Mouse (Mus musculus): Measurements from ENCODE around the gene Gm20721. TPM values are rescaled to one million over a fixed set of nuclear protein-coding genes. Genes with fewer than 3 reads are reported as not detected.
"Not testable (repeated sequence)": the region's sequence is repeated elsewhere in the genome, so short reads cannot be mapped to it uniquely, and the experiment has no call there.

Gm20721 gene
- polyA plus RNA-seq (2014; fragmentation: Nextera tagmentation; extraction: Ambion mirVana) = 5.9 and 6.3 TPM in 2 replicates

DNA sequence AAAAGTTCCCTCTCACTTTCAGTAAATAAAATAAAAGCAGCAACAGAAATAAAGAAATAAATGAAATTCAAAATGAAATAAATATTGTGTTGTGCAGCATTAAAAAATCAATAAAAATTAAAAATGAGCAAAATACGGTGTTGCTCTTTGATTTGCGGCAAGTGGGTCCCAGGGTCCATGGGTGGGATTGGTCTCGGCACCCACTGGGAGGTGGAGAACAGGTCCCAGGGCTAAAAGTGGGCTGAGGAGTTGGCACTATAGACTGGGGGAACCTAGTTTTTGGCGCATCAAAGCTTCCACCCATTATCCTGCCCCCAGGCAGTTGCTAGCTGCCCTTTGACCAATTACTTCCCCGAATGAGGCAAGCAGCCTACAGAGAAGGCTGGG, at the start of gene Gm20721:
Gene Gm20721 (minus strand): TSS at position 101 of the 387 bp plus-strand sequence.
- no peak for DNase-seq (ENCODE audit: low spot score)
- no peaks in the 10 kb centered on the region for H3K9me3 ChIP-seq (replicated peaks; ENCODE audit: control insufficient read depth, low read length)
- no peak within 1 kb of the TSS for H3K4me3 ChIP-seq (ENCODE audit: low read depth, low read length)
- no peak for ATAC-seq
- peaks cover 37% of the 10 kb centered on the region for H3K36me3 ChIP-seq (ENCODE audit: control insufficient read depth, insufficient read depth, low read length)
- 95% methylated on average over 5 of the region's 5 CpGs for WGBS
- H3K27ac ChIP-seq (ENCODE audit: low read depth, low read length) = no peak within 1 kb of the TSS
- H3K27me3 ChIP-seq (replicated peaks; ENCODE audit: control insufficient read depth, insufficient read depth, low read length) = no peaks in the 10 kb centered on the region
- no peak within 1 kb of the TSS for H3K4me2 ChIP-seq (ENCODE audit: low read length)
- peaks cover 25% of the 10 kb centered on the region for H3K4me1 ChIP-seq (ENCODE audit: control insufficient read depth, insufficient read depth, low read length)
- no peak within 1 kb of the TSS for H3K9ac ChIP-seq (ENCODE audit: low read length)

DNA sequence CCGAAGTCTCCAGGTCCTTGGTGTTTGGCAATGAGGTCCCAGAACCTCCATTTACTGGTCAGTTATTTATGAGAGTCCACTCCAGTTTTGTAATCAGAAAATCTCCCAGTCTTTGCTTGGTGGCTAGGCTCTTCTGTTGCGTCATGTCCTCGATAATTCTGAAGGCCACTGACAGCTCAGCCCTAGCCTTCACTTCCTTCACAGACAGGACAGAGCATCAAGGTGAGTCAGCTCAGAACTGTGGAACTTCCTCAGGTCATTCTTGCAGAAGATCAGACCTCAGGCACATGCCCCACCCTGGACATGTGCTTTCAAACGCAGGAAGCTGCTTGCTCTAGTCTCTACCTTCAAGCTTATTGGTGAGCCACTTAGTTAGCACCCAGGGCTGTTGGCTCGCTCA, 46.9 kb upstream of the Gm20721 start:
- DNase-seq (ENCODE audit: low spot score) = no peak
- Histone ChIP-seq H3K4me3 (ENCODE audit: low read depth, low read length) (no peak overlapping the region), H3K27ac (ENCODE audit: low read depth, low read length) (no peak overlapping the region), H3K9me3 (replicated peaks; ENCODE audit: control insufficient read depth, low read length) (no peaks in the 10 kb centered on the region), H3K27me3 (replicated peaks; ENCODE audit: control insufficient read depth, insufficient read depth, low read length) (no peaks in the 10 kb centered on the region), H3K4me2 (ENCODE audit: low read length) (no peak overlapping the region), H3K9ac (ENCODE audit: low read length) (no peak overlapping the region), H3K36me3 (ENCODE audit: control insufficient read depth, insufficient read depth, low read length) (no peaks in the 10 kb centered on the region), H3K4me1 (ENCODE audit: control insufficient read depth, insufficient read depth, low read length) (no peaks in the 10 kb centered on the region)
- no peak for ATAC-seq
- WGBS = 85% methylated on average over 5 of the region's 5 CpGs

DNA sequence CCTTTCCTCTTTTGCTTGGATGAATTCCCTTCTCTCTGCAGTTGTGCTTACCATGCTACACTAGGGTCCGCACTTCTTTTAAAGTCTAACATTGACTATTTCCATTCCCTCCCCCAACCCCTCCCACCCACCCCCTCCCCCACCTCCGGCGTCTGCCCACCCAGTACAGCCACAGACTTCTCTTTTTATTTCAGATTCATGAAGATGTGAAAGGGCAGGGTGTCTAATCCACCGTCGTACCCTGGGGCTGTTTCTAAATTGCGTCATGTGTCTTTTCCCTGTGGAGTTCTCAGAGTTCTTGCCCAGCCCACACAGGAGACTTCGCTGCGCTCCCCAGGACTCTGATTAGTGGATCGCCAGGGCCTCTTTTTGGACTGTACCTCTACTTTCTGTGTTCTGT, 46.0 kb upstream of the Gm20721 start:
- H3K36me3 ChIP-seq (ENCODE audit: control insufficient read depth, insufficient read depth, low read length) = no peaks in the 10 kb centered on the region
- H3K4me3 ChIP-seq (ENCODE audit: low read depth, low read length) = no peak overlapping the region
- WGBS = 57% methylated on average over 9 of the region's 9 CpGs
- H3K4me2 ChIP-seq (ENCODE audit: low read length) = no peak overlapping the region
- H3K4me1 ChIP-seq (ENCODE audit: control insufficient read depth, insufficient read depth, low read length) = no peaks in the 10 kb centered on the region
- H3K27ac ChIP-seq (ENCODE audit: low read depth, low read length) = no peak overlapping the region
- H3K9ac ChIP-seq (ENCODE audit: low read length) = no peak overlapping the region
- no peaks in the 10 kb centered on the region for H3K9me3 ChIP-seq (replicated peaks; ENCODE audit: control insufficient read depth, low read length)
- no peak for ATAC-seq
- no peak for DNase-seq (ENCODE audit: low spot score)
- H3K27me3 ChIP-seq (replicated peaks; ENCODE audit: control insufficient read depth, insufficient read depth, low read length) = no peaks in the 10 kb centered on the region

DNA sequence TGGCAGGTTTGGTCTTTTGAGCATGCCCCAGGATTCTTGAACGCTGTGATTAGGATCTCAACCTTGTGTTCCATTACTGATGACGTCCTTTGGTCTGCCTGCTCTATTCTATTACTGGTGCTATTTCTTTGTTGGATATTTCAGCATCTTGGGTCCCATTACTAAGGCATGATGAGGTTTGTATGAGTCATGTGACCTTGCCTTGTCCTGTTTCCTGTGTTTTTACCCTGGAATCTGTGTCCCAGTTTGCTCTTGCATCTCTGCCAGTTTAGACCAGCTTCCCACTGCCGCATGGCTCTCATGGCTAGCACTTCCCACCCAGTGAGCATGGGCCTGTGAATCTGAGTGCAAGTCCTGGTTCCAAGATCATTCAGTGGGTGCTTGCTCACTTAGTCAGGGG, 45.4 kb upstream of the Gm20721 start:
- Histone ChIP-seq H3K27me3 (replicated peaks; ENCODE audit: control insufficient read depth, insufficient read depth, low read length) (no peaks in the 10 kb centered on the region), H3K27ac (ENCODE audit: low read depth, low read length) (no peak overlapping the region), H3K9ac (ENCODE audit: low read length) (no peak overlapping the region), H3K9me3 (replicated peaks; ENCODE audit: control insufficient read depth, low read length) (no peaks in the 10 kb centered on the region), H3K4me2 (ENCODE audit: low read length) (no peak overlapping the region), H3K36me3 (ENCODE audit: control insufficient read depth, insufficient read depth, low read length) (no peaks in the 10 kb centered on the region), H3K4me3 (ENCODE audit: low read depth, low read length) (no peak overlapping the region), H3K4me1 (ENCODE audit: control insufficient read depth, insufficient read depth, low read length) (no peaks in the 10 kb centered on the region)
- 92% methylated on average over 3 of the region's 3 CpGs for WGBS
- no peak for ATAC-seq
- no peak for DNase-seq (ENCODE audit: low spot score)

DNA sequence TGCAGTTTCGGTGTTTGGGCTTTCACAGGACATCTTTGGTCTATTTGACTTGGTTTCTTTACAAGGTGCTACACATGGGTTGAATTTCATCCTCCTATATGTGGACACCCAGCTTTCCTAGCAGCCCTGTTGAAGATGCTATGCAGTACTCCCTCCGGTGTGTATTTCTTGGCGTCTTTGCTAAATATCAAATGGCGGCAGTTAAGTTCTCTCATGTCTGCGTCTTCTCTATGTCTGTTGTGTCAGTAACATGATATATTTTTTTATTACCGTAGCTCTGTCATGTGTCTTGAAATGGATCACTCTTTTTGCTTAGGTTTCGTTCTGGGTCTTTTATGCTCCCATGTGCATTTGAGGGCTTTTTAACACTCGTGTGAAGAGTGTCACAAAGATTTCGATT, 34.5 kb upstream of the Gm20721 start:
- no peak overlapping the region for H3K9ac ChIP-seq (ENCODE audit: low read length)
- H3K27me3 ChIP-seq (replicated peaks; ENCODE audit: control insufficient read depth, insufficient read depth, low read length) = no peaks in the 10 kb centered on the region
- H3K27ac ChIP-seq (ENCODE audit: low read depth, low read length) = no peak overlapping the region
- WGBS = 94% methylated on average over 9 of the region's 9 CpGs
- DNase-seq (ENCODE audit: low spot score) (no peak), ATAC-seq (no peak)
- no peaks in the 10 kb centered on the region for H3K9me3 ChIP-seq (replicated peaks; ENCODE audit: control insufficient read depth, low read length)
- no peak overlapping the region for H3K4me2 ChIP-seq (ENCODE audit: low read length)
- no peaks in the 10 kb centered on the region for H3K4me1 ChIP-seq (ENCODE audit: control insufficient read depth, insufficient read depth, low read length)
- H3K4me3 ChIP-seq (ENCODE audit: low read depth, low read length) = no peak overlapping the region
- H3K36me3 ChIP-seq (ENCODE audit: control insufficient read depth, insufficient read depth, low read length) = no peaks in the 10 kb centered on the region

DNA sequence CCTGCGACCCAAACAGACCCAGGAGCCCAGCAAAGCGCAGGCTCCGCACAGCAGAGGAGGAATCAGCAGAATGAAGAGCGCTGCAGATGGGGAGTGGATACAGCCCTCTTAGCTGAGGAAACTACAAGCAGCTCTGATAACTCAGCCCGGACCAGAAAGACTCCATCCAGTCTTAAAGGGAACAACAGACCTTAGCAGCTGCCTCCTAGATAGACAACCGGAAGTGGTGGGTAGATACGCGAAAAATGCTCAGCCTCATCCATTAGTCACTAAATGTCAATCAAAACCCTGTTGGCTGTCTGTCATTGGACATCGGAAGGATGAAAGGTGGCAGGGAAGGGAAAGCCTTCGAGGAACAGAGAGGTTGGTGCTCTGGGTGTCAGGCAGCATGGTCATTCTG, 20.1 kb upstream of the Gm20721 start:
- Histone ChIP-seq H3K9ac (ENCODE audit: low read length) (no peak overlapping the region), H3K4me1 (ENCODE audit: control insufficient read depth, insufficient read depth, low read length) (no peaks in the 10 kb centered on the region), H3K9me3 (replicated peaks; ENCODE audit: control insufficient read depth, low read length) (no peaks in the 10 kb centered on the region), H3K27me3 (replicated peaks; ENCODE audit: control insufficient read depth, insufficient read depth, low read length) (no peaks in the 10 kb centered on the region), H3K36me3 (ENCODE audit: control insufficient read depth, insufficient read depth, low read length) (no peaks in the 10 kb centered on the region), H3K4me2 (ENCODE audit: low read length) (no peak overlapping the region), H3K27ac (ENCODE audit: low read depth, low read length) (no peak overlapping the region), H3K4me3 (ENCODE audit: low read depth, low read length) (no peak overlapping the region)
- DNase-seq (ENCODE audit: low spot score) (no peak), ATAC-seq (no peak)
- WGBS = 86% methylated on average over 10 of the region's 10 CpGs

DNA sequence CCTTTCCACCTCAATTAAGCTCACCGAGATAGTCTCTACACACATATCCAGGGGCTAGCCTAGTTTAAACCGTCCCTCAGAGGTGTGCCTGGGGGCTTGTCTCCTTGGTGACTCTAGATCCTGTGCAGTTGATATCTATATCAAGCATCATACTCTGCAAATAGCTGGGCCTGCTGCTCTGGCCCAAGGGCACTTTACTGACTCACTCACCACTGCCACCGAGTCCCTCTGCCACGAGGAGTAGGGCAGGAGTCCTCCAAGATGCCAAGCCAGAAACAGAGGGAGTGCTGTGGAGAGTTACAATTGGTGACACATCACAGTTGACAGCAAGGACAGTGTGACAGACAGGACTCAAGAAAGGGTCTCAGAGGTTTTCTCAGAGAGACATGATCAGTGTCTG, 13.1 kb upstream of the Gm20721 start:
- WGBS = 79% methylated on average over 4 of the region's 4 CpGs
- Histone ChIP-seq H3K4me2 (ENCODE audit: low read length) (no peak overlapping the region), H3K9me3 (replicated peaks; ENCODE audit: control insufficient read depth, low read length) (no peaks in the 10 kb centered on the region), H3K4me1 (ENCODE audit: control insufficient read depth, insufficient read depth, low read length) (no peaks in the 10 kb centered on the region), H3K9ac (ENCODE audit: low read length) (no peak overlapping the region), H3K27ac (ENCODE audit: low read depth, low read length) (no peak overlapping the region), H3K27me3 (replicated peaks; ENCODE audit: control insufficient read depth, insufficient read depth, low read length) (no peaks in the 10 kb centered on the region), H3K36me3 (ENCODE audit: control insufficient read depth, insufficient read depth, low read length) (no peaks in the 10 kb centered on the region), H3K4me3 (ENCODE audit: low read depth, low read length) (no peak overlapping the region)
- DNase-seq (ENCODE audit: low spot score) (no peak), ATAC-seq (no peak)

DNA sequence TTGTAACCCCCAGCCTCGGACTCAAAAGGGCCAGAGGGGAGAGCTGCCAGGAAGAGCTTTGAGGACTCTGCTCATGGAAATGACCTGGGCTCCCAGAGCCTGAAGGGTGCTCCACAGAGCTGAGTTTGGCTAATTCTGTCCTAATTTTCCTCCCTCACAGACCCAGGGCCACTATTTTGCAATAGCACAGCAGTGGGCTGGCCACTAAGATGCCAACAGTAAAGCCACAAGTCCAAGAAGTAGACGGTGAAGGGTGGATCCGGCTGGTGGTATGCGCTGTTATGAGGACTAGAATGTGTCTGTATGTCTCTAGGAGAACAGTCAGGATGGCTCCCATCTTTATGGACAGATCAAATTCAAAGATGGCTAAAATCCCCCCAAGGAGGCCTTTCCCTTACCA, 12.0 kb upstream of the Gm20721 start:
- no peak overlapping the region for H3K4me3 ChIP-seq (ENCODE audit: low read depth, low read length)
- ATAC-seq (no peak), DNase-seq (ENCODE audit: low spot score) (no peak)
- H3K4me1 ChIP-seq (ENCODE audit: control insufficient read depth, insufficient read depth, low read length) = no peaks in the 10 kb centered on the region
- no peaks in the 10 kb centered on the region for H3K27me3 ChIP-seq (replicated peaks; ENCODE audit: control insufficient read depth, insufficient read depth, low read length)
- H3K9ac ChIP-seq (ENCODE audit: low read length) = no peak overlapping the region
- no peaks in the 10 kb centered on the region for H3K9me3 ChIP-seq (replicated peaks; ENCODE audit: control insufficient read depth, low read length)
- H3K36me3 ChIP-seq (ENCODE audit: control insufficient read depth, insufficient read depth, low read length) = no peaks in the 10 kb centered on the region
- WGBS = 93% methylated on average over 4 of the region's 4 CpGs
- H3K4me2 ChIP-seq (ENCODE audit: low read length) = no peak overlapping the region
- no peak overlapping the region for H3K27ac ChIP-seq (ENCODE audit: low read depth, low read length)

DNA sequence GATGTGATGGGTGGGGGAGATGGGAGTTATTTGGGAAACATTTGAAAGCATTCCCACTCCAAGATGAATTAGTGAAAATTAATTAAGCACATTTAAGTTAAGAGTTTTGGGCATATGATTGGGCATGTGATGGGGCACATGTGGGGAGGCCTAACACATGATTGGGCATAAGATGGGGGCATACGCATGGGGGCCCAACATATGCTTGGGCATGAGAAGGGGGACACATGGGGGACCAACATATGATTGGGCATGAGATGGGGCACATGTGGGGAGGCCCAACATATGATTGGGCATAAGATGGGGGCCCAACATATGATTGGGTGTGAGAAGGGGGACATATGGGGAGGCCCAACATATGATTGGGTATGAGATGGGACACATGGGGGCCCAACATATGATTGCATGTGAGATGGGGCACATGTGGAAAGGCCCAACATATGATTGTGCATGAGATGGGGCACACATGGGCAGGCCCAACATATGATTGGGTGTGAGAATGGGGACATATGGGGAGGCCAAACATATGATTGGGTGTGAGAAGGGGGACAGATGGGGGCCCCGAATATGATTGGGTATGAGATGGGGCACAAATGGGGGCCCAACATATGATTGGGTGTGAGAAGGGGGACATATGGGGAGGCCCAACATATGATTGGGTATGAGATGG, 622 bp upstream of the Gm20721 start:
- DNase-seq (ENCODE audit: low spot score); H3K4me3 ChIP-seq (ENCODE audit: low read depth, low read length); H3K9me3 ChIP-seq (replicated peaks; ENCODE audit: control insufficient read depth, low read length); ATAC-seq; H3K9ac ChIP-seq (ENCODE audit: low read length); H3K27ac ChIP-seq (ENCODE audit: low read depth, low read length); H3K27me3 ChIP-seq (replicated peaks; ENCODE audit: control insufficient read depth, insufficient read depth, low read length); H3K4me2 ChIP-seq (ENCODE audit: low read length): not testable (repeated sequence)
- 95% methylated on average over 2 of the region's 2 CpGs for WGBS
- peaks cover 25% of the 10 kb centered on the region for H3K4me1 ChIP-seq (ENCODE audit: control insufficient read depth, insufficient read depth, low read length)
- peaks cover 37% of the 10 kb centered on the region for H3K36me3 ChIP-seq (ENCODE audit: control insufficient read depth, insufficient read depth, low read length)

Data from forebrain, embryonic 14.5 days (tissue).